Mouse (Mus musculus): ENCODE results near the gene Scube2. TPM values are rescaled to one million over a fixed set of nuclear protein-coding genes. Genes with fewer than 3 reads are reported as not detected.

Gene Scube2
- polyA plus RNA-seq, 1 experiment from 2014 or later, result 1.9 TPM

DNA sequence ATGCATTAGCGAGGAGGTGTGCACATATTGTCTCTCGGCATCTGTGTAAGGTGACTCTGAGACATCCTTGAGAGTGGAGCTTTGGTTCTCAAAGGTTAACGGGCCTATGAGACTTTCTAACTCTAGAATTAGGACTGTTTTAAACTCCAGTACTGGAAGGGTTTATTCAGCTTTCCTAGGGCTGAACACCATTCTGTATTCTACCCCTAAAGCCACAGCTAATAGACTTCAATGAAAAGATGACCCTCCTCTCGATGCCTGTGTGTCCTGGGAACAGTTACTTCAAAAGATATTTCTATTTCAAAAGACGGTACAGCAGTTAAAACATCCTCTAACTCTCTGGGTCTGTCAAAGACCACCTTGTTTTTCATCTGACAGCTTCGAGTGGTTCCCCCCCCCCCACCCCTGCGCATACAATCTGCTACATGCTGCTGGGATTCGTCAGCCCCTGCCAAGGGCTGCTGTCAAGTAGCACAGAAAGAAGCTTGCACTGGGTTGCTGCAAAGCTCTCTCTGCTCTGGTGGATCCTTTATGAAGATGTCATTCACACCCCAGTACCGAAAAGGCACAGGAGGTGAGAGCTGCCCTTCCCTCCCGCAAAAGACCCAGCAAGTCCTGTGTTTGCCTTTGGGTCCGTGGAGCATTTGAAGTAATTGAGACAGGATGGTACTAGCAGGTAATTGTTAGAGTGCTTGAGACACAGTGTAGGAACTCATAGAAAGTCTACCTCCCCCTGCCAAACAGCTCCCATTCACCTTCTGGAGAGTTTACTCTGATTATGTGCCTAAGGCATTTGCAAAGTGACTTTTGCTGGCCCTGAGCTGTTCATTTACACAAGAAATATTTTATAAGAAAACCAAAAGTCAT, 16.4 kb downstream of the Scube2 start:
- Histone ChIP-seq H3K27ac (ENCODE audit: low read length) (no peak overlapping the region), H3K9ac (replicated peaks; ENCODE audit: low read depth, low read length) (no peak overlapping the region), H3K27me3 (ENCODE audit: control insufficient read depth, insufficient read depth, low read length) (no peaks in the 10 kb centered on the region), H3K36me3 (ENCODE audit: control insufficient read depth, insufficient read depth, low read length) (no peaks in the 10 kb centered on the region), H3K9me3 (ENCODE audit: control insufficient read depth, low read depth, low read length) (no peaks in the 10 kb centered on the region), H3K4me1 (ENCODE audit: control insufficient read depth, insufficient read depth, low read length) (peaks cover 12% of the 10 kb centered on the region; the same call in 1 of the 2 replicates), H3K4me2 (replicated peaks; ENCODE audit: low read depth, low read length) (no peak overlapping the region), H3K4me3 (ENCODE audit: low read depth, low read length) (no peak overlapping the region)
- WGBS, result 35% methylated on average over 11 of the region's 11 CpGs
- no peak for ATAC-seq (ENCODE audit: insufficient number of reproducible peaks, insufficient read depth, low FRiP score, low read depth)

DNA sequence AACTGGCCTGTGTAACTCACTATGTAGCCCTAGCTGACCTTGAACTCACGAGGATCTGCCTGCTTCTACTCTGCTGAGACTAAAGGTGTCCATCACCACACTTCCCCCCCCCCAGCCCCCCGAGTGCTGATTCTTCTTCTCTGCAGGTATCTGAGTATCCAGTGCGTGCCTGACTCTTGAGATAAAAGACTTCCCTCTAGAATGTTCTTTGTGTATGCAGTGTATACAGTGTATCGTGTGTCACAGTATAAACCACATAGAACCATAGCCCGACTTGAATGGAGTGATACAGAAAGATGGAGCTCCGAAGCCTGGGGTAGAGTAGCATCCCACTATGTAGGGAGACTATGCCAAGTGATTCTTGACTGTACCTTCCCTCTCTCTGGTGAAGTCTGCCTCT, 21.4 kb downstream of the Scube2 start:
- Histone ChIP-seq H3K9me3 (ENCODE audit: control insufficient read depth, low read depth, low read length) (no peaks in the 10 kb centered on the region), H3K36me3 (ENCODE audit: control insufficient read depth, insufficient read depth, low read length) (no peaks in the 10 kb centered on the region), H3K27me3 (ENCODE audit: control insufficient read depth, insufficient read depth, low read length) (no peaks in the 10 kb centered on the region), H3K9ac (replicated peaks; ENCODE audit: low read depth, low read length) (no peak overlapping the region), H3K27ac (ENCODE audit: low read length) (no peak overlapping the region), H3K4me1 (ENCODE audit: control insufficient read depth, insufficient read depth, low read length) (0 out of 2 replicates have a peak, but pooled peaks cover 1% of the 10 kb centered on the region), H3K4me2 (replicated peaks; ENCODE audit: low read depth, low read length) (no peak overlapping the region), H3K4me3 (ENCODE audit: low read depth, low read length) (no peak overlapping the region)
- ATAC-seq (ENCODE audit: insufficient number of reproducible peaks, insufficient read depth, low FRiP score, low read depth), result no peak
- 68% methylated on average over 6 of the region's 6 CpGs for WGBS

DNA sequence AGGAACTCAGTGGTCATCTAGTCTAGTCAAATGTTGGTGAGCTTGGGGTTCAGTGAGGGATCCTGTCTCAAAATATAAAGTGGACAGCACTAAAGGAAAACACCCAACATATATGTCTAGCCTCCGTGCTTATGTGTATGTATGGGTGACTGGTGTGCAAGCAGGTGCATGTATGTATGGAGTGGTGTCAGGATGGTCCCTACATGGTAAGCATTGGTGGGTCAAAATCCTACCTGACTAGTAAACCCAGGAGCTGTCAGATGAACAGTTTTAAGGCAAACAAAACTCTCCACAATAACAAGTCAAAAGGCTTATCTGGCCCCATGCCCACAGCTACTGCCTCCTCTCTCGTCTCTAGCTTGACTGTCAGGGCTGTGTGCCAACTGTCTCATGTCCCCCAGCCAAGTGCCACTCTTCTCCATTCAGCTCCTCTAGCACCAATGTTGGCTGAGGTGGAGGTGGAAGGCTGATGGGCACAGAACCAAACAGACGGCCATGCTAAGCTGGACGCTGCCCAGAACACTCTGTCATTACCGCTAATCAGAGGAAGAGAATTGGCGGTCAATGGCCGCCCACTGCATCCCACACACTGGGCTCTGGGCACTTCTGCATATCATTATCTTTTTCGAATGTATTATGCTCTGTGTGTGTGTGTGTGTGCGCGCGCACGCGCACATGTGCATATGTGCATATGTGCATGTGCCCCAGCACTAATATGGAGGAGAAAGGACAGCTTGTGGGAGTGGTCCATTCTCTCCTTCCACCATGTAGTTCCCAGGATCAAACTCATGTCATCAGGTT, 23.7 kb downstream of the Scube2 start:
- H3K4me2 ChIP-seq (replicated peaks; ENCODE audit: low read depth, low read length), result no peak overlapping the region
- no peak overlapping the region for H3K27ac ChIP-seq (ENCODE audit: low read length)
- H3K9ac ChIP-seq (replicated peaks; ENCODE audit: low read depth, low read length), result no peak overlapping the region
- no peaks in the 10 kb centered on the region for H3K36me3 ChIP-seq (ENCODE audit: control insufficient read depth, insufficient read depth, low read length)
- no peaks in the 10 kb centered on the region for H3K4me1 ChIP-seq (ENCODE audit: control insufficient read depth, insufficient read depth, low read length)
- no peaks in the 10 kb centered on the region for H3K27me3 ChIP-seq (ENCODE audit: control insufficient read depth, insufficient read depth, low read length)
- no peaks in the 10 kb centered on the region for H3K9me3 ChIP-seq (ENCODE audit: control insufficient read depth, low read depth, low read length)
- no peak for ATAC-seq (ENCODE audit: insufficient number of reproducible peaks, insufficient read depth, low FRiP score, low read depth)
- 87% methylated on average over 13 of the region's 13 CpGs for WGBS
- H3K4me3 ChIP-seq (ENCODE audit: low read depth, low read length), result no peak overlapping the region

DNA sequence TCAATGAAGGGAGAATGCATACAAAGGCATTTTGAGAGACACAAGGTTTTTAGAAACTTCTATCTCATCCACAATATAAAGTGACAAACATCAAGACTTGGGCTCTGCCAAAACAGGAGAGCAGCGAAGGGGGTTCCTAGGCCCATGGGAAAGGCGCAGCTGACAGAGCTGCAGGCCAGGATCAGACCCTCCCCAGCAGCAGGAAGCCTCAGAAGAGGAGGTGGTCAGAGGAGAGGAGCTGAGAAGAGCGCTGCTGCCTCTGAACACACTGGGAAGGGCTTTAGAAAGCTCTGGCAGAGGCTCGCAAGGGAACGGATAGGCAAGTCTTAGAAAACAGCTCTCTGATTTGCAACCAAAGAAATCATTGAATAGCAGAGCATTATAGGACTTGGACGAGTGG, 24.4 kb downstream of the Scube2 start:
- Histone ChIP-seq H3K27me3 (ENCODE audit: control insufficient read depth, insufficient read depth, low read length) (no peaks in the 10 kb centered on the region), H3K4me1 (ENCODE audit: control insufficient read depth, insufficient read depth, low read length) (no peaks in the 10 kb centered on the region), H3K9me3 (ENCODE audit: control insufficient read depth, low read depth, low read length) (no peaks in the 10 kb centered on the region), H3K4me2 (replicated peaks; ENCODE audit: low read depth, low read length) (no peak overlapping the region), H3K9ac (replicated peaks; ENCODE audit: low read depth, low read length) (no peak overlapping the region), H3K36me3 (ENCODE audit: control insufficient read depth, insufficient read depth, low read length) (no peaks in the 10 kb centered on the region), H3K4me3 (ENCODE audit: low read depth, low read length) (no peak overlapping the region), H3K27ac (ENCODE audit: low read length) (no peak overlapping the region)
- WGBS, result 76% methylated on average over 6 of the region's 6 CpGs
- ATAC-seq (ENCODE audit: insufficient number of reproducible peaks, insufficient read depth, low FRiP score, low read depth), result no peak

DNA sequence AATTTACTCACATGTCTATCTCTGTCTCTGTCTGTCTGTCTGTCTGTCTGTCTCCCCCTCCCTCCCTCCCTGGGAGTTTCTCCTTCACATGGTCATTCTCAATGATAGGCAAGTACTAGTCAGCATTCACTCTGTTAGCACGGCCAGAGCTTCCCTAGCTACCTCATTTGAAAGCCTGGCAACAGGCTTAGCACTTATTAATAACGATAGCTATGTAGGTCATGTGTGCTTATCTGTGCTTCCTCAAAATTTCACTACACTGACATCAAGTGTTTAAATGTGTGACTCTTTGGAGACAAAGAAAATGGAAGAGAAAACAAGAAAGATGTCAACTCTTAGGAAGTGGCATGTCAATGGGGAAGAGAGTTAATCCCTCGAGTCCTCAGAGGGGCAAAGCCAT, 26.9 kb downstream of the Scube2 start:
- Histone ChIP-seq H3K4me1 (ENCODE audit: control insufficient read depth, insufficient read depth, low read length) (no peaks in the 10 kb centered on the region), H3K4me2 (replicated peaks; ENCODE audit: low read depth, low read length) (no peak overlapping the region), H3K9ac (replicated peaks; ENCODE audit: low read depth, low read length) (no peak overlapping the region), H3K36me3 (ENCODE audit: control insufficient read depth, insufficient read depth, low read length) (no peaks in the 10 kb centered on the region), H3K4me3 (ENCODE audit: low read depth, low read length) (no peak overlapping the region), H3K9me3 (ENCODE audit: control insufficient read depth, low read depth, low read length) (no peaks in the 10 kb centered on the region), H3K27me3 (ENCODE audit: control insufficient read depth, insufficient read depth, low read length) (no peaks in the 10 kb centered on the region), H3K27ac (ENCODE audit: low read length) (no peak overlapping the region)
- ATAC-seq (ENCODE audit: insufficient number of reproducible peaks, insufficient read depth, low FRiP score, low read depth), result no peak
- WGBS, result 78% methylated on average over 3 of the region's 3 CpGs

DNA sequence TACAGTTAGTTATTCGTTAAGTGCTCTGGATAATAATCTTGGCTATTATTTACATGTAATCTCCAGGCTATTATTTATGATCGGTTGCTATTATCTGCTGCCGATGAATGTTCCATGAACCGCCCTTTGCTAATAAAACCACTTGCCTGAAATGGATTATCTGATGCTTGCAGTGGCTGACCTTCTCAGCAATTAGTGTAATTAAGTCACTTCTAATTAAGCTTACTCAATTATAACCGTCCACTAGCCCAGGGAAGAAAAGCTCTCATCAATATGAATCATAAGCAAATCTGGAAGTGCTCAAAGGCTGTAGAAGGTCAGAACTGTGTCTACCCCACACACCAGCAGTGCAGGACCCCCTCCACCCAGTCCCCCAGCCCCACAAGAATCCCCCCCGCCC, 27.8 kb downstream of the Scube2 start:
- Histone ChIP-seq H3K4me2 (replicated peaks; ENCODE audit: low read depth, low read length) (no peak overlapping the region), H3K27ac (ENCODE audit: low read length) (no peak overlapping the region), H3K27me3 (ENCODE audit: control insufficient read depth, insufficient read depth, low read length) (no peaks in the 10 kb centered on the region), H3K9ac (replicated peaks; ENCODE audit: low read depth, low read length) (no peak overlapping the region), H3K4me3 (ENCODE audit: low read depth, low read length) (no peak overlapping the region), H3K36me3 (ENCODE audit: control insufficient read depth, insufficient read depth, low read length) (no peaks in the 10 kb centered on the region), H3K4me1 (ENCODE audit: control insufficient read depth, insufficient read depth, low read length) (no peaks in the 10 kb centered on the region), H3K9me3 (ENCODE audit: control insufficient read depth, low read depth, low read length) (no peaks in the 10 kb centered on the region)
- no peak for ATAC-seq (ENCODE audit: insufficient number of reproducible peaks, insufficient read depth, low FRiP score, low read depth)
- 75% methylated on average over 6 of the region's 6 CpGs for WGBS

DNA sequence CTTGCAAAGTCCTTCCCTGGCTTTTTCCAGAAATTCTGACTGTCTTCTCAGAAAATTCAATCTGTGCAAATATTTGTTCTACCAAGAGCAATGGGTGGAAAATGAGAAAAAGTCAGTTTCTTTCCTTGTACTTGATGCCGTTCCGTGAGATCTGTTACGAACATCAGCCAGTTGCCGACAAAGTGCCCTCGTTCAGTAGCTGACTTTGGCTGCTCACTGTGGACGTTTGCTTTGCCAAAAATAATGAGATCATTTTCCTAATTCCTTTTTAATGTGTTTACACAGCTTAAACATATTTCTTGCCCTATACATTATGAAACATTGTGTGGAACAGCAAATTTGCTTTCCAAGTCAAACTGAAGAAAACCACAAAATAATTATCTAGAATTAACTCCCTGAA, 30.6 kb downstream of the Scube2 start:
- Histone ChIP-seq H3K4me2 (replicated peaks; ENCODE audit: low read depth, low read length) (no peak overlapping the region), H3K4me3 (ENCODE audit: low read depth, low read length) (no peak overlapping the region), H3K9ac (replicated peaks; ENCODE audit: low read depth, low read length) (no peak overlapping the region), H3K4me1 (ENCODE audit: control insufficient read depth, insufficient read depth, low read length) (peaks cover 6% of the 10 kb centered on the region; the same call in 1 of the 2 replicates), H3K27me3 (ENCODE audit: control insufficient read depth, insufficient read depth, low read length) (no peaks in the 10 kb centered on the region), H3K36me3 (ENCODE audit: control insufficient read depth, insufficient read depth, low read length) (no peaks in the 10 kb centered on the region), H3K27ac (ENCODE audit: low read length) (no peak overlapping the region), H3K9me3 (ENCODE audit: control insufficient read depth, low read depth, low read length) (no peaks in the 10 kb centered on the region)
- 36% methylated on average over 6 of the region's 6 CpGs for WGBS
- no peak for ATAC-seq (ENCODE audit: insufficient number of reproducible peaks, insufficient read depth, low FRiP score, low read depth)

DNA sequence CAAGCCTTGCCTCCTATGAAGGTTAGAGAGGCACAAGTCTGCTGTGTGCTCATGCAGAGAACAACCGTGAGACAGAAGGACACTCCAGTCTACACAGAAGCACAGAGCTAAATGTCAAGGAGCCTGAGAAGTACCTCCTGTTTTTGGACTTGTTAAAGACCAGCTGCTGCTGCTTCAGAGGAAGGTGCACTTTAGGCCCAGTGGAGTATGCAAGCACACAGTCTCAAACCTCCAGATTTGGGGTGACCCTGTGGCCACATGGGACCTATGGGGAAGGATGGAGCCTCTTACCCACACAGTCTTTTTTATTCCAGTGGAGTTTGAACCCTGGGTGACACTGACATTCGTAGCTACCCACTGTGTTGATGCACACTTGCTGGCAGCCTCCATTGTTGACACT, 34.1 kb downstream of the Scube2 start:
- no peak overlapping the region for H3K27ac ChIP-seq (ENCODE audit: low read length)
- peaks cover 6% of the 10 kb centered on the region; the same call in 1 of the 2 replicates for H3K4me1 ChIP-seq (ENCODE audit: control insufficient read depth, insufficient read depth, low read length)
- H3K9ac ChIP-seq (replicated peaks; ENCODE audit: low read depth, low read length), result no peak overlapping the region
- no peaks in the 10 kb centered on the region for H3K27me3 ChIP-seq (ENCODE audit: control insufficient read depth, insufficient read depth, low read length)
- H3K9me3 ChIP-seq (ENCODE audit: control insufficient read depth, low read depth, low read length), result no peaks in the 10 kb centered on the region
- WGBS, result 51% methylated on average over 2 of the region's 2 CpGs
- H3K4me2 ChIP-seq (replicated peaks; ENCODE audit: low read depth, low read length), result no peak overlapping the region
- no peak overlapping the region for H3K4me3 ChIP-seq (ENCODE audit: low read depth, low read length)
- no peaks in the 10 kb centered on the region for H3K36me3 ChIP-seq (ENCODE audit: control insufficient read depth, insufficient read depth, low read length)
- ATAC-seq (ENCODE audit: insufficient number of reproducible peaks, insufficient read depth, low FRiP score, low read depth), result 0 out of 2 replicates have a peak, but pooled peaks have one; percentile 15
